Mouse (Mus musculus) liver, embryonic 14.5 days (tissue): ENCODE measurements at regions not wholly inside any gene's neighbourhood (a gene's known extent, or its start where the extent isn't known, plus 50 kb on each side); places are given as distances from the start of the nearest gene placed in this dataset.

ENCODE experiments used
- ATAC-seq: fragments of 200-750 bp; cut with Nextera tagmentation; 2 replicates; pipeline ENCODE4 v1.8.0; 2017; ENCODE audit warnings: moderate number of reproducible peaks, mild to moderate bottlenecking, moderate library complexity; ENCODE audit not compliant: insufficient read depth
- DNase-seq, 3 experiments: peaks; one replicate each; pipeline ENCODE4 v3.0.0-alpha.2; 2012 to 2013; ENCODE audit warnings: low read depth in 3 of 3, low spot score in 3 of 3
- H3K27ac ChIP-seq: fragments of 300-500 bp; sonication (generic); 2 replicates; pipeline ENCODE4 v1.5.1; 2014; ENCODE audit warnings: moderate library complexity, mild to moderate bottlenecking, control low read depth, inconsistent platforms
- H3K27me3 ChIP-seq: fragments of 300-500 bp; sonication (generic); 2 replicates; pipeline ENCODE4 v1.6.1; 2014; ENCODE audit warnings: mild to moderate bottlenecking, low read length, moderate library complexity; ENCODE audit not compliant: control insufficient read depth, insufficient read depth
- H3K36me3 ChIP-seq: fragments of 300-500 bp; sonication (generic); replicated peaks from 2 replicates; pipeline ENCODE4 v1.6.1; 2014; ENCODE audit warnings: low read depth; ENCODE audit not compliant: control insufficient read depth, insufficient read depth
- H3K4me1 ChIP-seq, 2 experiments: fragments of 200-500 bp in 1 of 2; fragments of 300-500 bp in 1 of 2; sonication (generic) in 1 of 2; replicated peaks; 2 replicates each; pipeline ENCODE4 v1.6.1; 2012 to 2014; ENCODE audit warnings: antibody characterized with exemption in 1 of 2, inconsistent platforms in 1 of 2, low read length in 1 of 2; ENCODE audit not compliant: control insufficient read depth in 2 of 2, insufficient read depth in 2 of 2
- H3K4me2 ChIP-seq: fragments of 300-500 bp; sonication (generic); 2 replicates; pipeline ENCODE4 v1.6.1; 2014; ENCODE audit warnings: low read depth, mild to moderate bottlenecking, control low read depth, moderate library complexity
- H3K4me3 ChIP-seq, 2 experiments: fragments of 200-500 bp in 1 of 2; fragments of 300-500 bp in 1 of 2; sonication (generic) in 1 of 2; 2 replicates each; pipeline ENCODE4 v1.5.1; 2012 to 2014; ENCODE audit warnings: low read depth in 2 of 2, low read length in 2 of 2, mild to moderate bottlenecking in 2 of 2, control low read depth in 1 of 2, inconsistent platforms in 1 of 2, moderate library complexity in 1 of 2; ENCODE audit not compliant: insufficient read depth in 1 of 2
- H3K9ac ChIP-seq: fragments of 300-500 bp; sonication (generic); replicated peaks from 2 replicates; pipeline ENCODE4 v1.6.1; 2014; ENCODE audit warnings: mild to moderate bottlenecking, control low read depth, moderate library complexity
- H3K9me3 ChIP-seq: fragments of 300-500 bp; sonication (generic); 2 replicates; pipeline ENCODE4 v1.6.1; 2016; ENCODE audit warnings: low read length, mixed read lengths; ENCODE audit not compliant: control insufficient read depth
- CTCF ChIP-seq: IDR thresholded peaks from 2 replicates; pipeline ENCODE4 v1.5.1; 2016; ENCODE audit warnings: antibody characterized with exemption, low read depth, control low read depth
- EP300 ChIP-seq: IDR thresholded peaks from 2 replicates; pipeline ENCODE4 v1.6.1; 2016; ENCODE audit warnings: antibody characterized with exemption, low read depth
- WGBS: fragments of 180-500 bp; shearing (Covaris S2); extraction: QIAGEN DNeasy Blood & Tissue Kit; methylation state at CpG from one replicate; pipeline ENCODE4 v1.1.7; 2014; ENCODE audit not compliant: insufficient replicate concordance; 5-methylcytosine and 5-hydroxymethylcytosine counted together

- Histone ChIP-seq H3K27me3 (no peaks in the 10 kb centered on the region), H3K4me2 (no peak overlapping the region), H3K9me3 (no peaks in the 10 kb centered on the region), H3K4me1 (no peaks in the 10 kb centered on the region), H3K4me3 (no peak overlapping the region), H3K27ac (no peak overlapping the region), H3K9ac (no peak overlapping the region), H3K36me3 (no peaks in the 10 kb centered on the region)
- TF ChIP-seq CTCF = no peak
- TF ChIP-seq EP300 = no peak
- WGBS = 0% methylated on average over 1 of the region's 1 CpGs
- DNase-seq (no peak), ATAC-seq (no peak)
These were observed 297.0 kb upstream of the Chd6 start for GRCm38 (mm10) chr2:161405847-161406384.

GRCm38 (mm10) chr2:161398061-161398460 is 289.2 kb upstream of the Chd6 start:
- Histone ChIP-seq H3K27ac (no peak overlapping the region), H3K4me2 (no peak overlapping the region), H3K9ac (no peak overlapping the region), H3K4me3 (no peak overlapping the region), H3K4me1 (no peaks in the 10 kb centered on the region), H3K36me3 (no peaks in the 10 kb centered on the region), H3K9me3 (no peaks in the 10 kb centered on the region), H3K27me3 (no peaks in the 10 kb centered on the region)
- DNase-seq = no peak
- TF ChIP-seq CTCF (no peak), EP300 (no peak)
- ATAC-seq = no peak
- WGBS = 31% methylated on average over 3 of the region's 3 CpGs

- DNase-seq (no peak), ATAC-seq (no peak)
- Histone ChIP-seq H3K4me1 (no peaks in the 10 kb centered on the region), H3K4me3 (no peak overlapping the region), H3K27me3 (no peaks in the 10 kb centered on the region), H3K27ac (no peak overlapping the region), H3K9me3 (no peaks in the 10 kb centered on the region), H3K9ac (no peak overlapping the region), H3K4me2 (no peak overlapping the region), H3K36me3 (no peaks in the 10 kb centered on the region)
- TF ChIP-seq CTCF = no peak
- TF ChIP-seq EP300 = no peak
- 72% methylated on average over 15 of the region's 15 CpGs for WGBS
These were observed 282.2 kb upstream of the Chd6 start for GRCm38 (mm10) chr2:161390954-161391690.

- Histone ChIP-seq H3K36me3 (no peaks in the 10 kb centered on the region), H3K9me3 (no peaks in the 10 kb centered on the region), H3K4me1 (no peaks in the 10 kb centered on the region), H3K27ac (no peak overlapping the region), H3K9ac (no peak overlapping the region), H3K4me3 (no peak overlapping the region), H3K4me2 (no peak overlapping the region), H3K27me3 (no peaks in the 10 kb centered on the region)
- WGBS = 57% methylated on average over 5 of the region's 5 CpGs
- TF ChIP-seq EP300 = no peak
- TF ChIP-seq CTCF = no peak
- no peak for DNase-seq
- no peak for ATAC-seq
These were observed 280.5 kb upstream of the Chd6 start for GRCm38 (mm10) chr2:161389318-161389835.

GRCm38 (mm10) chr2:161387054-161387453 is 278.2 kb upstream of the Chd6 start:
- WGBS = 73% methylated on average over 6 of the region's 6 CpGs
- no peaks in the 10 kb centered on the region for H3K27me3 ChIP-seq

More at GRCm38 (mm10) chr2:161387054-161387453, 278.2 kb upstream of the Chd6 start:
- no peaks in the 10 kb centered on the region for H3K36me3 ChIP-seq
- no peak overlapping the region for H3K27ac ChIP-seq
- H3K4me1 ChIP-seq = no peaks in the 10 kb centered on the region
- H3K4me2 ChIP-seq = no peak overlapping the region
- ATAC-seq (no peak), DNase-seq (no peak)
- no peak overlapping the region for H3K9ac ChIP-seq
- no peaks in the 10 kb centered on the region for H3K9me3 ChIP-seq
- TF ChIP-seq EP300 (no peak), CTCF (no peak)
- no peak overlapping the region for H3K4me3 ChIP-seq
